Mouse (Mus musculus): Measurements from ENCODE around the gene Nav2. TPM values are rescaled to one million over a fixed set of nuclear protein-coding genes. Genes with fewer than 3 reads are reported as not detected.

The Nav2 gene
- total and polyA plus RNA-seq, 2 experiments from 2014 or later = 16.3 to 44.0 TPM

DNA sequence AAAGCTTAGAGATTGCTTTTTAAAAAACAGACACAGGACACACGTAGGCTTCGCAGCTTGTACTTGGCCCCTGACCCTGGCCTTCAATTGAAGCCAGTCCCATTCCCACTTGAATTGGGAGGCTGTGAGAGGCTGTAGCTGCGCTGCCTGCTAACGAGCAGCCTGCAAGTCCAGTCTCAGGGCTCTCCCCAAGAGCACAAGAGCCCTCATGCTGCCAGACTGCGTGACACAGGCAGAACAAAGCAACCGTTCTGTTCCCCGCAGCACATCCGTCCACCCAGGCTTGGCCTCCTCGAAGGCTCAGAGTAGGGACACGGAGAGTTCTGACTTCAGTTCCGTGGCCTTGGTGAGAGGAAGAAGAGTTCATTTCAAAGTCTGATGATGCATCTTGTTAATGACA is 587.6 kb downstream of the Nav2 start:
- ATAC-seq (peak; percentile 60), DNase-seq (peak; percentile 53)
- Histone ChIP-seq H3K9ac (no peak overlapping the region), H3K27ac (ENCODE audit: low read depth, low read length) (peak overlapping the region; percentile 46), H3K27me3 (ENCODE audit: insufficient read depth, low read length) (no peaks in the 10 kb centered on the region), H3K4me1 (ENCODE audit: insufficient read depth) (peaks cover 15% of the 10 kb centered on the region), H3K9me3 (ENCODE audit: low read length) (no peaks in the 10 kb centered on the region), H3K36me3 (ENCODE audit: insufficient read depth) (peaks cover 19% of the 10 kb centered on the region), H3K4me3 (ENCODE audit: low read depth, low read length) (no peak overlapping the region), H3K4me2 (ENCODE audit: low read depth) (no peak overlapping the region)
- no peak for TF ChIP-seq CTCF (IDR thresholded peaks at IDR 0.05; ENCODE audit: low read depth)
- 12% methylated on average over 11 of the region's 11 CpGs for WGBS

DNA sequence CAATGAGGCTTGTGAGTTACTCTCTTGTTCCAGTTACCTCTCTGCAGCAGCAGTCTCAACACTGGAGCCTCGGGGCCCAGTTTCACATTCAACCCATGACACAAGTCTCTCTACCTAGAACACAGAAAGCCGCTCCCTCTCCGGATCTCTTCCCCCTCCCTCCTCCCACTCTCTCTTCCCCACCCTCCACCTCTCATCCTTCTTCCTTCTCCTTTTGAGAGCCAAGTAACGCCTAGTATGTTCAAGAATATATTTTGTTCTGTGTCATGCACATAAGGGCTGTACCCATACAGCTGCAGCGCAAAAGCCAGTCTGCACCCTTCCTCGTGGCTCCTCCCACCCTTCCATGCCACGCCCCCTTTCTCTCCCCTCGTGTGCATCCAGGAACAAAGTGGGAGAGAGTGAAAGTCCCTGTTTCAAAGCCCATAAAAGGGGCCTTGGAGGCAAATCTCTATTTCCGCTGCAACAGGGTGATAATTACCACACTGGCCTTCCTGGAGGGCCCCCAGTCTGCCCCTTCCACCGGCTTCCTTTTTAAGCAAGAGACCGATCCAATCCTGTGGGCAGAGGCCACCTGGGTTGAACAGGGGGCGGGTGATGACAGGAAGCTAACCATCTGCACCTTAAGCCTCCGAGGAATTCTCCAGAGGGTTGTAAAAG is 588.4 kb downstream of the Nav2 start:
- ATAC-seq = 0 out of 2 replicates have a peak, but pooled peaks have one; percentile 9
- H3K27ac ChIP-seq (ENCODE audit: low read depth, low read length) = no peak overlapping the region; the same call in 1 of the 2 replicates

DNA sequence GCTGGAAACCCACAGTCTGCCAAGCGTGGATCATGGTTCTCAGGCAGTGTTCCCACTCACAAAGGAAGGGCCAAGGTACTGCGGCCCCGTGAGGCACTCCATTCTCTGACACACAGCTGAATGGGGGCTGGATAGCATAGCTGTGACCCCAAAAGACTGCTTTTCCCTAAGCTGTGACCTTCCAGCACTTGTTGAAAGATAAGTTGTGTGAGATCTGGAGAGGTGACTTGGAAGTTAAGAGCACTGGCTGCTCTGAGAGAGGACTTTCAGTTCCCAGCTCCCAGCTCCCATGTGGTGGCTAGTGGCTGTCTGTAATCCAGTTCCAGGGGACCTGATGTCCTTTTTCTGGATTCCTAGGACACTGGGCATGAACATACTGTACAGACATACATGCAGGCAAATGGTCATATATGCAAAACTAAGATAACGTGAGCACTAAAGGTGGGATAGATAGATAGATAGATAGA is 588.9 kb downstream of the Nav2 start:
- WGBS = 63% methylated on average over 4 of the region's 4 CpGs

More for the DNA sequence above, 588.4 kb downstream of the Nav2 start:
- Histone ChIP-seq H3K36me3 (ENCODE audit: insufficient read depth) (peaks cover 11% of the 10 kb centered on the region), H3K4me2 (ENCODE audit: low read depth) (no peak overlapping the region), H3K4me1 (ENCODE audit: insufficient read depth) (peaks cover 15% of the 10 kb centered on the region), H3K4me3 (ENCODE audit: low read depth, low read length) (no peak overlapping the region), H3K9me3 (ENCODE audit: low read length) (no peaks in the 10 kb centered on the region), H3K9ac (no peak overlapping the region), H3K27me3 (ENCODE audit: insufficient read depth, low read length) (no peaks in the 10 kb centered on the region)
- DNase-seq = no peak
- 27% methylated on average over 13 of the region's 13 CpGs for WGBS
- no peak for TF ChIP-seq CTCF (IDR thresholded peaks at IDR 0.05; ENCODE audit: low read depth)

DNA sequence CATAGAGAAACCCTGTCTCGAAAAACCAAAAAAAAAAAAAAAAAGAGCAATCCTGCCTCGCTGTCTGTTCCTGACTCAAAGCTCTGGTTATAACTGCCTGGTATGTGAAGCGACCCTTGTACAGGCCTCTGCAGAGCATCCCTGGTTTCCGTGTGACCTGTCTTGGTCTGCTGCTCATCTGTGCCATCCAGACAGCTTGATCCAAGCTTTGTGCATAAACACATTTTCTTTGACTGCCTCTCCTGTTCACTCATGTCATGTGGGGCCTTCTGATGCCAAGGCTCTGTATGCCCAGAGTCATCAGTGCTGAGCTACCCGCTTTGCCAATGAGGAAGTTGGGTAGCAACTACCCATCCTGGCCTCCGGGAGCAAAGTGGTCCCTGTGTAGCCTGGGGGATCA is 591.1 kb downstream of the Nav2 start:
- DNase-seq (no peak), ATAC-seq (peak; percentile 16; the same call in 1 of the 2 replicates)
- H3K4me3 ChIP-seq (ENCODE audit: low read depth, low read length) = no peak overlapping the region
- 91% methylated on average over 6 of the region's 6 CpGs for WGBS
- H3K36me3 ChIP-seq (ENCODE audit: insufficient read depth) = 0 out of 2 replicates have a peak, but pooled peaks cover 7% of the 10 kb centered on the region
- H3K27ac ChIP-seq (ENCODE audit: low read depth, low read length) = no peak overlapping the region
- no peaks in the 10 kb centered on the region for H3K9me3 ChIP-seq (ENCODE audit: low read length)
- TF ChIP-seq CTCF (IDR thresholded peaks at IDR 0.05; ENCODE audit: low read depth) = no peak
- peaks cover 12% of the 10 kb centered on the region for H3K4me1 ChIP-seq (ENCODE audit: insufficient read depth)
- no peak overlapping the region for H3K4me2 ChIP-seq (ENCODE audit: low read depth)
- H3K27me3 ChIP-seq (ENCODE audit: insufficient read depth, low read length) = no peaks in the 10 kb centered on the region
- no peak overlapping the region for H3K9ac ChIP-seq

More for the DNA sequence above, 588.9 kb downstream of the Nav2 start:
- Histone ChIP-seq H3K4me3 (ENCODE audit: low read depth, low read length) (no peak overlapping the region), H3K9me3 (ENCODE audit: low read length) (no peaks in the 10 kb centered on the region), H3K4me2 (ENCODE audit: low read depth) (no peak overlapping the region), H3K36me3 (ENCODE audit: insufficient read depth) (peaks cover 9% of the 10 kb centered on the region; the same call in 1 of the 2 replicates), H3K27me3 (ENCODE audit: insufficient read depth, low read length) (no peaks in the 10 kb centered on the region), H3K9ac (no peak overlapping the region), H3K27ac (ENCODE audit: low read depth, low read length) (no peak overlapping the region), H3K4me1 (ENCODE audit: insufficient read depth) (peaks cover 15% of the 10 kb centered on the region)
- ATAC-seq (no peak), DNase-seq (no peak)
- TF ChIP-seq CTCF (IDR thresholded peaks at IDR 0.05; ENCODE audit: low read depth) = no peak

DNA sequence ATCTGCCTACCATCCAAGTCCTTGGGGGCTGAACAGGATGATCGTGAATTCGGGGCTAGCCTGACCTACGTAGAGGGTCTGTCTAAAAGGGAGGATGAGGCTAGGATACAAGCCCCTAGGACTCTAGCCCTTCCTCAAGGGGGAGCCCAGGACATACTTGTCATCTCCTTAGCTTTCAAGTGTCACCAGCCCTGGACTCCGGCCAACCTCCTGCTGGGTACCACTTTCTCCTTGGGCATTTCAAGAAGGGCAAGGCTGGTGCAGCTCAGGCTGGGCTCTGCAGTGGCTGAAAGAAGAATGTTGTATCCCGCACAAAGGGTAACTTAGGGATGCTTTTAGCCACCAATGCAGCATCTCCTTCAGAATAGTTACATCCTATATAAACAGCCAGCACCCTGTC is 592.4 kb downstream of the Nav2 start:
- no peak overlapping the region for H3K4me3 ChIP-seq (ENCODE audit: low read depth, low read length)
- no peak overlapping the region for H3K9ac ChIP-seq
- H3K36me3 ChIP-seq (ENCODE audit: insufficient read depth) = 0 out of 2 replicates have a peak, but pooled peaks cover 7% of the 10 kb centered on the region
- DNase-seq (no peak), ATAC-seq (no peak)
- H3K27ac ChIP-seq (ENCODE audit: low read depth, low read length) = no peak overlapping the region
- no peak for TF ChIP-seq CTCF (IDR thresholded peaks at IDR 0.05; ENCODE audit: low read depth)
- H3K27me3 ChIP-seq (ENCODE audit: insufficient read depth, low read length) = no peaks in the 10 kb centered on the region
- no peak overlapping the region for H3K4me2 ChIP-seq (ENCODE audit: low read depth)
- WGBS = 97% methylated on average over 5 of the region's 5 CpGs
- H3K4me1 ChIP-seq (ENCODE audit: insufficient read depth) = peaks cover 5% of the 10 kb centered on the region
- H3K9me3 ChIP-seq (ENCODE audit: low read length) = no peaks in the 10 kb centered on the region

DNA sequence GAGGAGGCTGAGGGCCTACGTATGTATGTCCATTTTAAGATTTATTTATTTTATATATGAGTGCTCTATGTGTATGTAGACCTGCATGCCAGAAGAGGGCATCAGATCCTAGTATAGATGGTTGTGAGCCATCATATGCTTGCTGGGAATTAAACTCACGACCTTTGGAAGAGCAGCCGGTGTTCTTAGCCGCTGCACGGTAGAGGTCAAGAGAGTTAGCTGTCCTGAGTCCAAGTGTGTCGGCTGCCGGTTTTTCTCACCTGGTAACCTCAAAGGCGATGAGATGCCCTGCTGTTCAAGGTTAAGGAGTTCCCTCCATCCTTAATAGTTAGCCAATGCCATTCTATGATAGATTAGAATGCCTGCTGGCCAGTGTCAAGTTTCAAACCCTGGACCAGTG is 594.9 kb downstream of the Nav2 start:
- H3K9ac ChIP-seq = no peak overlapping the region
- no peak overlapping the region for H3K4me2 ChIP-seq (ENCODE audit: low read depth)
- no peak for ATAC-seq
- no peaks in the 10 kb centered on the region for H3K27me3 ChIP-seq (ENCODE audit: insufficient read depth, low read length)
- 71% methylated on average over 8 of the region's 8 CpGs for WGBS
- no peak overlapping the region for H3K27ac ChIP-seq (ENCODE audit: low read depth, low read length)
- H3K9me3 ChIP-seq (ENCODE audit: low read length) = no peaks in the 10 kb centered on the region
- H3K36me3 ChIP-seq (ENCODE audit: insufficient read depth) = 0 out of 2 replicates have a peak, but pooled peaks cover 7% of the 10 kb centered on the region
- H3K4me3 ChIP-seq (ENCODE audit: low read depth, low read length) = no peak overlapping the region
- DNase-seq = no peak
- no peak for TF ChIP-seq CTCF (IDR thresholded peaks at IDR 0.05; ENCODE audit: low read depth)
- H3K4me1 ChIP-seq (ENCODE audit: insufficient read depth) = no peaks in the 10 kb centered on the region

DNA sequence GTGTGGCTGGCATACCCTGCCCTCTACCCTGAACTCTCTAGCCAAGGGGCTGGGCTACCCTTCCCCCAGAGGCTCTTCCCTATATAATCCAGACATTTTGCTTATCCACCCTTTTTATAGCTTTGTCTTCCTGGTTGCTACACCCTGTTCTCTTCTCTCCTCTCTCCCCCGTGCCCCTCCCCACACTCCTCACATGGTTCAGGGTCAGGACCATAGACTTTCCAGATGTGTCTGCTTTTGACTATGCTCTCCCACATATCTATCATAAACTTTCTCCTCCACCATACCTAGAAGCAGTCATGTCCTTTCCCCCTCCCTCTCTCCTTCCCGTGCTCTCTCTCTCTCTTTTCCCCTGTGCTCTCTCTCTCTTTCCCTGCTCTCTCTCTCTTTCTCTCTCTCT is 595.4 kb downstream of the Nav2 start:
- Histone ChIP-seq H3K27ac (ENCODE audit: low read depth, low read length) (no peak overlapping the region), H3K27me3 (ENCODE audit: insufficient read depth, low read length) (no peaks in the 10 kb centered on the region), H3K9me3 (ENCODE audit: low read length) (no peaks in the 10 kb centered on the region), H3K36me3 (ENCODE audit: insufficient read depth) (0 out of 2 replicates have a peak, but pooled peaks cover 5% of the 10 kb centered on the region), H3K4me1 (ENCODE audit: insufficient read depth) (no peaks in the 10 kb centered on the region), H3K9ac (no peak overlapping the region), H3K4me3 (ENCODE audit: low read depth, low read length) (no peak overlapping the region), H3K4me2 (ENCODE audit: low read depth) (no peak overlapping the region)
- 45% methylated on average over 2 of the region's 2 CpGs for WGBS
- TF ChIP-seq CTCF (IDR thresholded peaks at IDR 0.05; ENCODE audit: low read depth) = no peak
- ATAC-seq (no peak), DNase-seq (no peak)
